Mouse (Mus musculus) gastrocnemius, adult 8-10 months (tissue): ENCODE data around the gene Fnip2. TPM values are rescaled to one million over a fixed set of nuclear protein-coding genes. Genes with fewer than 3 reads are reported as not detected.

Experiments
- DNase-seq, 2 experiments: peaks; one replicate each; pipeline ENCODE4 v3.0.0; 2022; ENCODE audit warnings: low spot score in 2 of 2
- total RNA-seq, 4 experiments: library from RNA; stranded (reverse); gene quantifications; 2 replicates each; pipeline ENCODE4 v1.2.4; 2022

The Fnip2 gene
- total RNA-seq, 4 experiments from 2014 or later, result 2.8 to 4.3 (median 3.3) TPM

GRCm38 (mm10) chr3:79564875-79565606, 2.6 kb downstream of the Fnip2 start:
- no peak for DNase-seq

GRCm38 (mm10) chr3:79563511-79563910, 4.1 kb downstream of the Fnip2 start:
- no peak for DNase-seq

- no peak for DNase-seq
These were observed 5.5 kb downstream of the Fnip2 start for GRCm38 (mm10) chr3:79561784-79562715.

- DNase-seq, result no peak
These were observed 7.0 kb downstream of the Fnip2 start for GRCm38 (mm10) chr3:79560555-79560954.

- no peak for DNase-seq
These were observed 7.9 kb downstream of the Fnip2 start for GRCm38 (mm10) chr3:79559773-79560045.

- DNase-seq, result no peak
These were observed 8.4 kb downstream of the Fnip2 start for GRCm38 (mm10) chr3:79559021-79559772.

- DNase-seq, result no peak
These were observed 12.5 kb downstream of the Fnip2 start for GRCm38 (mm10) chr3:79555061-79555460.

- no peak for DNase-seq
These were observed 13.8 kb downstream of the Fnip2 start for GRCm38 (mm10) chr3:79553779-79554178.

GRCm38 (mm10) chr3:79551826-79552552, 15.6 kb downstream of the Fnip2 start:
- DNase-seq, result no peak

- DNase-seq, result no peak
These were observed 17.7 kb downstream of the Fnip2 start for GRCm38 (mm10) chr3:79549751-79550393.

- no peak for DNase-seq
These were observed 18.7 kb downstream of the Fnip2 start for GRCm38 (mm10) chr3:79548681-79549437.

- no peak for DNase-seq
These were observed 25.0 kb downstream of the Fnip2 start for GRCm38 (mm10) chr3:79542585-79542984.

GRCm38 (mm10) chr3:79539656-79540055, 27.9 kb downstream of the Fnip2 start:
- no peak for DNase-seq

GRCm38 (mm10) chr3:79539124-79539523, 28.5 kb downstream of the Fnip2 start:
- DNase-seq, result no peak

GRCm38 (mm10) chr3:79538342-79538741, 29.3 kb downstream of the Fnip2 start:
- DNase-seq, result no peak

GRCm38 (mm10) chr3:79537626-79538203, 29.9 kb downstream of the Fnip2 start:
- no peak for DNase-seq

GRCm38 (mm10) chr3:79537023-79537422, 30.6 kb downstream of the Fnip2 start:
- DNase-seq, result no peak

GRCm38 (mm10) chr3:79531581-79532271, 35.9 kb downstream of the Fnip2 start:
- DNase-seq, result peak in 1 of 2 experiments; percentile 6

GRCm38 (mm10) chr3:79529499-79530096, 38.0 kb downstream of the Fnip2 start:
- no peak for DNase-seq
